Mouse (Mus musculus): Measurements from ENCODE around the gene Olfr298. TPM values are rescaled to one million over a fixed set of nuclear protein-coding genes. Genes with fewer than 3 reads are reported as not detected.

The Olfr298 gene
- polyA plus RNA-seq (2012; rRNA removed) = not detected in 2 replicates

GRCm38 (mm10) chr7:86492384-86492783 is at the start of gene Olfr298:
Olfr298 (minus strand) TSS chr7:86492484.

DNA sequence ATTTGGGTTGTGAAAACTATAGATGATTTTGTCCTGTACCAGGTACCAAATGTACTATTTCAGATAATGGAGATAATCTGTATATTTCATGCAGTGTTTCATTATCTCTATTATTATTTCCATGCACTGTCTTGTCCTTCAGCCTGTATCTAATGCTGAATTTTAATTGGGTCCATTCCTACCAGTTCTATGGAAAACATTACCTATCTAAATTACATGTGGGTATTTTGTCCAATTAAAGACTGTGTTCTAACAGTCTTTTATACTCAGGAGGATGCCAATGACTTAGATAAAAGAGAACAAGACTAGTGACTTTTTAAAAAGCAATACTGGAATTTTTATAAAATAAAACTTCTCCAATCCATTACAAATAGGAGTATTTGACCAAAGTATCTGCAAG is 27.4 kb upstream of the Olfr298 start, which contains the start of gene Olfr297:
Gene Olfr297 (plus strand): TSS at position 301 of the 400 bp plus-strand sequence.

GRCm38 (mm10) chr7:86459621-86460020 is 32.7 kb downstream of the Olfr298 start, which contains the start of gene Olfr299:
Olfr299 (plus strand) TSS chr7:86459921.

Other genes with a start within 250 kb of the Olfr298 start
- not detected in 2 replicates for gene Vmn2r76, start 246.2 kb downstream of the Olfr298 start, polyA plus RNA-seq (2012; rRNA removed)
- gene Olfr310, start 215.3 kb downstream of the Olfr298 start, polyA plus RNA-seq (2012; rRNA removed) = not detected in 2 replicates
- gene Olfr309, start 178.8 kb downstream of the Olfr298 start, polyA plus RNA-seq (2012; rRNA removed) = not detected in 2 replicates
- gene Olfr308, start 166.9 kb downstream of the Olfr298 start, polyA plus RNA-seq (2012; rRNA removed) = not detected in 2 replicates
- not detected in 2 replicates for gene Olfr307, start 154.9 kb downstream of the Olfr298 start, polyA plus RNA-seq (2012; rRNA removed)
- gene Olfr305, start 125.6 kb downstream of the Olfr298 start, polyA plus RNA-seq (2012; rRNA removed) = not detected in 2 replicates
- not detected in 2 replicates for gene Olfr304, start 105.8 kb downstream of the Olfr298 start, polyA plus RNA-seq (2012; rRNA removed)
- gene Olfr303, start 94.7 kb downstream of the Olfr298 start, polyA plus RNA-seq (2012; rRNA removed) = not detected in 2 replicates
- gene Olfr301, start 88.6 kb downstream of the Olfr298 start, polyA plus RNA-seq (2012; rRNA removed) = not detected in 2 replicates
- gene Olfr299, start 32.6 kb downstream of the Olfr298 start, polyA plus RNA-seq (2012; rRNA removed) = not detected in 2 replicates
- not detected in 2 replicates for gene Olfr297, start 27.5 kb upstream of the Olfr298 start, polyA plus RNA-seq (2012; rRNA removed)
- gene Olfr295, start 91.4 kb upstream of the Olfr298 start, polyA plus RNA-seq (2012; rRNA removed) = not detected in 2 replicates
- gene Olfr294, start 124.2 kb upstream of the Olfr298 start, polyA plus RNA-seq (2012; rRNA removed) = not detected in 2 replicates
- gene Olfr293, start 156.6 kb upstream of the Olfr298 start, polyA plus RNA-seq (2012; rRNA removed) = not detected in 2 replicates
- gene Olfr292, start 195.8 kb upstream of the Olfr298 start, polyA plus RNA-seq (2012; rRNA removed) = not detected in 2 replicates